Mouse (Mus musculus) lung, embryonic 15.5 days (tissue): ENCODE results near the gene Rab3c. TPM values are rescaled to one million over a fixed set of nuclear protein-coding genes. Genes with fewer than 3 reads are reported as not detected.

Experiments
- ATAC-seq: fragments of 200-750 bp; cut with Nextera tagmentation; 2 replicates; pipeline ENCODE4 v1.8.0; 2017; ENCODE audit warnings: moderate number of reproducible peaks, borderline replicate concordance; ENCODE audit not compliant: low FRiP score, low TSS enrichment; ENCODE audit errors: extremely low read depth
- H3K27ac ChIP-seq: fragments of 300-500 bp; sonication (generic); 2 replicates; pipeline ENCODE4 v1.5.1; 2015; ENCODE audit warnings: moderate library complexity, mild to moderate bottlenecking, inconsistent platforms
- H3K27me3 ChIP-seq: fragments of 300-500 bp; sonication (generic); 2 replicates; pipeline ENCODE4 v1.6.1; 2015; ENCODE audit warnings: inconsistent platforms
- H3K36me3 ChIP-seq: fragments of 300-500 bp; sonication (generic); 2 replicates; pipeline ENCODE4 v1.6.1; 2015; ENCODE audit warnings: inconsistent platforms
- H3K4me1 ChIP-seq: fragments of 300-500 bp; sonication (generic); 2 replicates; pipeline ENCODE4 v1.6.1; 2015; ENCODE audit warnings: inconsistent platforms
- H3K4me2 ChIP-seq: fragments of 300-500 bp; sonication (generic); 2 replicates; pipeline ENCODE4 v1.6.1; 2015; ENCODE audit warnings: inconsistent platforms, mild to moderate bottlenecking, moderate library complexity
- H3K4me3 ChIP-seq: fragments of 300-500 bp; sonication (generic); 2 replicates; pipeline ENCODE4 v1.5.1; 2015; ENCODE audit warnings: mild to moderate bottlenecking, inconsistent platforms
- H3K9ac ChIP-seq: fragments of 300-500 bp; sonication (generic); 2 replicates; pipeline ENCODE4 v1.6.1; 2015; ENCODE audit warnings: inconsistent platforms
- H3K9me3 ChIP-seq: fragments of 300-500 bp; sonication (generic); 2 replicates; pipeline ENCODE4 v1.6.1; 2016; ENCODE audit warnings: inconsistent platforms
- WGBS: fragments of 180-500 bp; shearing (Covaris S2); methylation state at CpG from one replicate; pipeline ENCODE4 v1.1.7; 2015; 5-methylcytosine and 5-hydroxymethylcytosine counted together
- polyA plus RNA-seq: library from polyadenylated mRNA; unstranded; fragments of >200 nt; fragmentation: Nextera tagmentation; extraction: Ambion mirVana; gene quantifications from 2 replicates; pipeline ENCODE4 v1.2.1, GENCODE M21; 2015

Rab3c gene
- 2.4 and 2.5 TPM in 2 replicates for polyA plus RNA-seq

- peak within 1 kb of the TSS; percentile 77 for H3K27ac ChIP-seq
- 0 out of 2 replicates have a peak within 1 kb of the TSS, but pooled peaks have one; percentile 1 for H3K9ac ChIP-seq
- under 1% methylated on average over 20 of the region's 20 CpGs for WGBS
- H3K27me3 ChIP-seq = peaks cover 6% of the 10 kb centered on the region
- peak within 1 kb of the TSS; percentile 42 for H3K4me3 ChIP-seq
- peak within 1 kb of the TSS; percentile 86 for H3K4me2 ChIP-seq
- H3K9me3 ChIP-seq = no peaks in the 10 kb centered on the region
- H3K4me1 ChIP-seq = peaks cover 9% of the 10 kb centered on the region
- ATAC-seq = peak; percentile 56
- H3K36me3 ChIP-seq = no peaks in the 10 kb centered on the region
Observed at GRCm38 (mm10) chr13:110280563-110281144, at the start of gene Rab3c. Rab3c (minus strand) TSS chr13:110280996.

DNA sequence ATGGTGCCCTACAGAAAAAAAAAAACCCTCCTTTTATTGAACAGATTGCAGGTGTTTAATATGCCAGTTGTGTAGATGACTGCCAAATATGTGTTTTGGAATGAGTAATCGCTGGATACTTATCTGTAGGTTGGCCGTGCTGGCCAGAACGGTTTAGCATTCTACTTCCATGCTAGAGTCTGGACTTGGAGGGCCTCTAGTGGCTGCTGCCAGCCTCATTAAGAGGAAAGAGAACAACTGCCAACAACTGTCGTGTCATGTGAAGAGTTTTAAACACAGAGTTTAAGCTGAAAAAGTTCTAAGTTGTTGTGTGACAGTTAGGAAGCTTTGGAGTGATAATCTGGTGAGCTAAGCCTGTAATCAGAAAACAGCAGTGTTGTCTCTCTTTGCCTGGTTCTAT, 38.0 kb upstream of the Rab3c start:
- no peak for ATAC-seq
- Histone ChIP-seq H3K27me3 (no peaks in the 10 kb centered on the region), H3K9me3 (no peaks in the 10 kb centered on the region), H3K4me2 (no peak overlapping the region), H3K27ac (no peak overlapping the region), H3K36me3 (no peaks in the 10 kb centered on the region), H3K9ac (no peak overlapping the region), H3K4me1 (no peaks in the 10 kb centered on the region), H3K4me3 (no peak overlapping the region)
- WGBS = 28% methylated on average over 4 of the region's 4 CpGs

GRCm38 (mm10) chr13:110307188-110307587, 26.4 kb upstream of the Rab3c start:
- no peaks in the 10 kb centered on the region for H3K9me3 ChIP-seq
- H3K27me3 ChIP-seq = no peaks in the 10 kb centered on the region
- H3K4me3 ChIP-seq = no peak overlapping the region
- no peaks in the 10 kb centered on the region for H3K36me3 ChIP-seq
- H3K9ac ChIP-seq = no peak overlapping the region
- H3K4me1 ChIP-seq = no peaks in the 10 kb centered on the region
- WGBS = 75% methylated on average over 5 of the region's 5 CpGs
- ATAC-seq = no peak
- no peak overlapping the region for H3K27ac ChIP-seq
- H3K4me2 ChIP-seq = no peak overlapping the region

DNA sequence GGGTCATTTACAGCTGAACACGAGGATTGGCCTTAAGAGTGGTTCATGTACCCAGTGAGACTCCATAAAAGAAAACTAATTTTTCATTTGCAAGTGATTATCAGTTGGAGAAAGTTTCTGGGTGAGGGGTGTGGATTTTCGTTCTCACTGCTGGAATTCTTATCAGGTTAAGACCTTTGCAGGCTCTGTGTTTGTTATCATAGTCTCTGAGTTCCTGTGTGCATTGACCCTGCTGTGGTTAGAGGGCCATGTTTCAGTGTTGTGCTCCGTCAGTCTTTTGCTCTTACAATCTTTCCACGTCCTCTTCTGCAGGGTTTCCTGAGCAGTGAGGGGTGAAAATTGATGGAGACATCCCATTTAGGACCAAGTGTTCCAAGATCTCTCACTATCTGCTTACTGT, 16.3 kb upstream of the Rab3c start:
- no peak overlapping the region for H3K4me3 ChIP-seq
- no peak for ATAC-seq
- H3K4me1 ChIP-seq = no peaks in the 10 kb centered on the region

GRCm38 (mm10) chr13:110288499-110288898, 7.7 kb upstream of the Rab3c start:
- no peaks in the 10 kb centered on the region for H3K9me3 ChIP-seq
- no peaks in the 10 kb centered on the region for H3K27me3 ChIP-seq
- no peak overlapping the region for H3K27ac ChIP-seq
- H3K4me3 ChIP-seq = no peak overlapping the region
- H3K36me3 ChIP-seq = no peaks in the 10 kb centered on the region
- H3K4me1 ChIP-seq = no peaks in the 10 kb centered on the region
- ATAC-seq = no peak
- H3K4me2 ChIP-seq = no peak overlapping the region
- H3K9ac ChIP-seq = no peak overlapping the region
- WGBS = 72% methylated on average over 3 of the region's 3 CpGs

More for the DNA sequence above, 16.3 kb upstream of the Rab3c start:
- no peaks in the 10 kb centered on the region for H3K36me3 ChIP-seq
- WGBS = 35% methylated on average over 4 of the region's 4 CpGs
- H3K9ac ChIP-seq = no peak overlapping the region
- H3K27me3 ChIP-seq = no peaks in the 10 kb centered on the region
- no peak overlapping the region for H3K27ac ChIP-seq
- H3K4me2 ChIP-seq = no peak overlapping the region
- no peaks in the 10 kb centered on the region for H3K9me3 ChIP-seq

DNA sequence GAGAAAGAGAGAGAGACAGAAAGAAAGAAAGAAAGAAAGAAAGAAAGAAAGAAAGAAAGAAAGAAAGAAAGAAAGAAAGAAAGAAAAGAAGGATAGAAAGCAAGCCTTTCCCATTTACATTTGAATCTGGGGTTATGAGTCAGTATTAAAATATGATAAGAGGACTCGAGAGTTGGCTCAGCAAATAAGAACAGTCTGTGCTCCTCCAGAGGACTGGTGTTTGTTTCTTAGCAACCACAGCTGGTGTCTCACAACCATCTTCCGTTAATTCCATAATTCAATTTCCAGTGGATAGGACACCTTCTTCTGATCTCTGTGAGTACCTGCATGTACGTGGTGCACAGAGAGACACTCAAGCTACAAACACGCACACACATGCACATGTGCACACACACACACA, 3.0 kb upstream of the Rab3c start:
- Histone ChIP-seq H3K27me3 (peaks cover 6% of the 10 kb centered on the region), H3K9ac (no peak overlapping the region), H3K4me1 (peaks cover 9% of the 10 kb centered on the region), H3K27ac (no peak overlapping the region), H3K4me2 (no peak overlapping the region), H3K36me3 (no peaks in the 10 kb centered on the region), H3K4me3 (no peak overlapping the region), H3K9me3 (no peaks in the 10 kb centered on the region)
- ATAC-seq = no peak
- WGBS = 60% methylated on average over 4 of the region's 4 CpGs

GRCm38 (mm10) chr13:110280028-110280562, 701 bp downstream of the Rab3c start:
- Histone ChIP-seq H3K27ac (peak overlapping the region; percentile 77), H3K9ac (0 out of 2 replicates have a peak overlapping the region, but pooled peaks have one; percentile 1), H3K4me3 (peak overlapping the region; percentile 42), H3K4me2 (peak overlapping the region; percentile 86), H3K9me3 (no peaks in the 10 kb centered on the region), H3K27me3 (peaks cover 6% of the 10 kb centered on the region), H3K4me1 (peaks cover 9% of the 10 kb centered on the region), H3K36me3 (no peaks in the 10 kb centered on the region)
- ATAC-seq = peak; percentile 98
- WGBS = under 1% methylated on average over 24 of the region's 24 CpGs

- H3K4me1 ChIP-seq = peaks cover 9% of the 10 kb centered on the region
- no peak overlapping the region for H3K4me3 ChIP-seq
- H3K27me3 ChIP-seq = peaks cover 6% of the 10 kb centered on the region
- ATAC-seq = no peak
- H3K9me3 ChIP-seq = no peaks in the 10 kb centered on the region
- no peaks in the 10 kb centered on the region for H3K36me3 ChIP-seq
- H3K27ac ChIP-seq = no peak overlapping the region
- peak overlapping the region; percentile 86; the same call in 1 of the 2 replicates for H3K4me2 ChIP-seq
- H3K9ac ChIP-seq = no peak overlapping the region
- whole genome bisulfite sequencing = 51% methylated on average over 9 of the region's 9 CpGs
Observed at GRCm38 (mm10) chr13:110278976-110279736, 1.6 kb downstream of the Rab3c start.

DNA sequence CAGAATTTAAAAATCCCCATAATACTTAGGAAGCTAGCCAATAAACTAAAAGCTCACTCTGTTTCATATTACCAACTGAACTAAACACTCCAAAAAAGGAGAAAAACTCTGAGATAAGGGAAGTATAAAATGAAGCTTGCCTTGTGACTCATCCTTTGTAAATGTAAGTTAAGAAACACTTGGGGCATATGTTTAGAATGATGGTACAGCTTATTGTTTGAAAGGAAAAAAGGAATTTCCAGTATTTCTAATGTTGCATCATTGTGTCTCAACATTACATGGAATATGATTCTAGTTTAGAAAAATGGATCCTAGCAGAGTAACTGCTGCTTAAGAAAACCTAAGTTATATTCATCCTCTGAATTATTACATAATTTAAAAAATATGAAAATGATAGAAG, 3.1 kb downstream of the Rab3c start:
- no peak overlapping the region for H3K4me3 ChIP-seq
- no peak overlapping the region for H3K27ac ChIP-seq
- no peak for ATAC-seq
- peaks cover 9% of the 10 kb centered on the region for H3K4me1 ChIP-seq
- H3K4me2 ChIP-seq = no peak overlapping the region
- H3K9me3 ChIP-seq = no peaks in the 10 kb centered on the region
- H3K9ac ChIP-seq = no peak overlapping the region
- H3K36me3 ChIP-seq = no peaks in the 10 kb centered on the region
- H3K27me3 ChIP-seq = peaks cover 6% of the 10 kb centered on the region

GRCm38 (mm10) chr13:110275471-110275870, 5.3 kb downstream of the Rab3c start:
- Histone ChIP-seq H3K27ac (no peak overlapping the region), H3K9me3 (no peaks in the 10 kb centered on the region), H3K4me3 (no peak overlapping the region), H3K36me3 (no peaks in the 10 kb centered on the region), H3K4me2 (no peak overlapping the region), H3K4me1 (peaks cover 9% of the 10 kb centered on the region), H3K9ac (no peak overlapping the region), H3K27me3 (peaks cover 6% of the 10 kb centered on the region)
- 79% methylated on average over 3 of the region's 3 CpGs for WGBS
- ATAC-seq = no peak

GRCm38 (mm10) chr13:110260649-110261048, 20.1 kb downstream of the Rab3c start:
- ATAC-seq = no peak
- Histone ChIP-seq H3K27me3 (no peaks in the 10 kb centered on the region), H3K9me3 (no peaks in the 10 kb centered on the region), H3K9ac (no peak overlapping the region), H3K4me2 (no peak overlapping the region), H3K36me3 (no peaks in the 10 kb centered on the region), H3K27ac (no peak overlapping the region), H3K4me1 (no peaks in the 10 kb centered on the region), H3K4me3 (no peak overlapping the region)
- WGBS = 61% methylated on average over 1 of the region's 1 CpGs

DNA sequence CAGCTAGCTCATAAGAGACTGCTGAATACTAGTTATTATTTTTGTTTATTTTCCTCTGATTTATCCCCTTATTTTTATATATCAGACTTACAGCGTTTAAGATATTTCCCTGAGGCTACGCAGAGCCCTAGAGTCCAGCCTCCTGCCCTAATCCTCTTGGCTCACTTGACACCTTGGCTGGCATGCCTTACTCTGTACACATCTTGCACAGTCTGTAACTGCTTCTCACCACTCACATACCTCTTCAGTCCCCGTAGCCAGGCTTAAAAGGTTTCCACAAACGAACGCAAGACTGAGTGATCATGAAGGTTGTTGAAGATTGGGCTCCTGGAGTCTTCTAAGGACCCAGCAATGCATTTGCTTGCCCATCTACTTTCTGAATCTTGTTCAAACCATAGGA, 29.3 kb downstream of the Rab3c start:
- H3K27ac ChIP-seq = no peak overlapping the region
- 52% methylated on average over 5 of the region's 5 CpGs for WGBS

More for the DNA sequence above, 29.3 kb downstream of the Rab3c start:
- ATAC-seq = no peak
- Histone ChIP-seq H3K27me3 (no peaks in the 10 kb centered on the region), H3K4me1 (no peaks in the 10 kb centered on the region), H3K4me3 (no peak overlapping the region), H3K36me3 (no peaks in the 10 kb centered on the region), H3K4me2 (no peak overlapping the region), H3K9me3 (no peaks in the 10 kb centered on the region), H3K9ac (no peak overlapping the region)
